Mouse (Mus musculus) adrenal gland, postnatal 14 days (tissue): Measurements from ENCODE around the gene Spaca6. TPM values are rescaled to one million over a fixed set of nuclear protein-coding genes. Genes with fewer than 3 reads are reported as not detected.
A peak's percentile ranks its signal among the peaks of the same experiment; 100 is the strongest.

Experiments
- DNase-seq: peaks from one replicate; pipeline ENCODE4 v3.0.0; 2021; ENCODE audit warnings: mixed read lengths
- long read RNA-seq, 2 experiments: library from polyadenylated mRNA; stranded (forward); transcript quantifications; one replicate each; pipeline ENCODE4 v2.0.0; 2021
- total RNA-seq: library from RNA; stranded (reverse); gene quantifications from 2 replicates; pipeline ENCODE4 v1.2.3, GENCODE M21; 2021

Gene Spaca6
- 51.1 and 70.1 TPM in 2 replicates for total RNA-seq
- long read RNA-seq, experiment 1, partial matches to known transcripts, result 0 of 5 reads
- long read RNA-seq, experiment 1, other reads (novel, unspliced or antisense), result 4 of 5 reads
- long read RNA-seq, experiment 2, partial matches to known transcripts, result 1 of 3 reads
- long read RNA-seq, experiment 2, other reads (novel, unspliced or antisense), result 2 of 3 reads

- DNase-seq, result peak; percentile 98
Observed at GRCm38 (mm10) chr17:17826751-17827657, at the start of gene Spaca6. Gene Spaca6, plus strand, starts transcription at chr17:17827158.

GRCm38 (mm10) chr17:17790866-17791630, 35.9 kb upstream of the Spaca6 start:
- DNase-seq, result no peak

DNA sequence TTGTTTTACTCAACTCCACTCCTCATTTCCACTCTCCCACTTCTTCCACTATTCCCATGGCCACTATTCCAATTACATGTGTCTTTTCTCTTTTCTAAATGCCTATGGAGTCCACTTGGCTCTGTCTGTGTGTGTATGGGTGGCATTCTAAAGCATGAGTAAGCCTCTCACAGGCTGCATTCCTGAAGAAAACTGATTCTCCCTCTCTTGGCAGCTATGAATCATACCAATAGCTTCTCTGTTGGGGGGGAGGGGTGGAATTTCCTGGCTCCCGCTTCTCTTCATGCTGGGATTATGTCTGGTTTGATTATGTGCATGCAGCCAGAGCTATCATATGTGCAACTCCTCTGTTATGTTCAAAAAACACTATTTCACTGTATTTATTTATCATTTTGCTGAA, 34.4 kb upstream of the Spaca6 start:
- DNase-seq, result peak; percentile 46

- no peak for DNase-seq
Observed at GRCm38 (mm10) chr17:17795527-17795926, 31.4 kb upstream of the Spaca6 start.

DNA sequence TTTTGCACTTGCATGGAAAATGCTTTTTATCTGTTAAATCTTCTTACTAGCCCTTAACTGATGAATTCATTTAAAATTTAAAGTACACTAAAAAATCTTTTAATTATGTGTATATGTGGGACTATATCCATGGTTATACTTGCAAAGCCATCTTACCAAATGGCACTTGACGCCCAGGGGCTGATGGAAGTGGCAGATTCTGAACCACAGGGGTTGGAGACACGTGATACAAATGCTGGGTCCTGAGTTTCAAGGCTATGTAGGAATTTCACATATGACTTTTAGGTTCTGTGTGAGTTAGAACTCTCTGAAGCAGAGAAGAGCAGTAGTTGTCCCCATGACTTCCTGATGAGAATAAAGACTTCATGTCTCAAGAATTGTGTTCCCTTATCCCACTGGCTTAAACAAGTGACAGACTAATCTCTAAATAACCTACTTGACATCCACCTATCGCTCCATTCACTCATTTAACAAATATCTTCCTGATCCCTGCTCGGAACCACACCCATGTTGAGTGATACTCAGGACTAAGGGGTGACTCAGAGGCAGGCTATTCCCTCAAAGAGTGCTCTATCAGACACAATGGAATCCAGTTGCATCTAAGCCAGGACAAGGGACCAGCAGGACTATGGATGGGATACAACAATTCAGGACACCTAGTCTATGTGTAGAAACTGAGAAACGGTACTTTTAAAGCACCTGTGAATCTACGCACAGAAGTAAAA, 3.2 kb upstream of the Spaca6 start:
- DNase-seq, result no peak

DNA sequence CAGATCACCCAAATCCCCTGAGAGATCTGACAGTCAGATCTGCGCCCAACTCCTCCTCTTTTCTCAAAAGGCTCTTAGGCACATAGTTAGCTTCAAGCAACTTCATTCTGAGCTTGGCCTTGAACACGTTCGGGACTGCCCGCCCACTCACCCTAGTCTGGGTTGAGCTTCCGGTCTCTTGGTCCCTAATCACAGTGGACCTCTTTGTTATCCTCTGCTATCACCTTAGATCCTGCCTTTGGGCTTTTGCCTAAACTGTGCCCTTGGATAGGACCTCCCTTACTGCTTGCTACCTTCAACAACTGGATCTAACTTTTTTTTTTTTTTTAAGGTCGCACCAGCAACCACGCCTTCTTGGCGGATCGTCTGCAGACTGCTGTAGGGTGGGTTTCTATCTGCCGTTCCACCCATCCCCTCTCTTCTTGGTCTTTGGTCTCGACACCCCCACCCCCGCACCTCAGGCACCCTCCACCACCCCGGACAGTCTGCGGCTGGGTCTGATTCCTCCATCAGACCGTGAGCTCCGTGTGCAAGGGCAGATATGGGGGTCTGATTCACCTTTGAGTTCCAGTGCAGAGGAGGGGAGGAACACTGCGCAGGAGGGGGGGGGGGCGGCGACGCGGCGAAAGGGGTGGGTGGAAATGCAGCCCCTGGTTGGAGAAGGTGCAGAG, 902 bp upstream of the Spaca6 start:
- DNase-seq, result peak; percentile 67

- peak; percentile 81 for DNase-seq
Observed at GRCm38 (mm10) chr17:17827658-17828190, 766 bp downstream of the Spaca6 start.

- DNase-seq, result peak; percentile 72
Observed at GRCm38 (mm10) chr17:17828191-17828981, 1.4 kb downstream of the Spaca6 start.

DNA sequence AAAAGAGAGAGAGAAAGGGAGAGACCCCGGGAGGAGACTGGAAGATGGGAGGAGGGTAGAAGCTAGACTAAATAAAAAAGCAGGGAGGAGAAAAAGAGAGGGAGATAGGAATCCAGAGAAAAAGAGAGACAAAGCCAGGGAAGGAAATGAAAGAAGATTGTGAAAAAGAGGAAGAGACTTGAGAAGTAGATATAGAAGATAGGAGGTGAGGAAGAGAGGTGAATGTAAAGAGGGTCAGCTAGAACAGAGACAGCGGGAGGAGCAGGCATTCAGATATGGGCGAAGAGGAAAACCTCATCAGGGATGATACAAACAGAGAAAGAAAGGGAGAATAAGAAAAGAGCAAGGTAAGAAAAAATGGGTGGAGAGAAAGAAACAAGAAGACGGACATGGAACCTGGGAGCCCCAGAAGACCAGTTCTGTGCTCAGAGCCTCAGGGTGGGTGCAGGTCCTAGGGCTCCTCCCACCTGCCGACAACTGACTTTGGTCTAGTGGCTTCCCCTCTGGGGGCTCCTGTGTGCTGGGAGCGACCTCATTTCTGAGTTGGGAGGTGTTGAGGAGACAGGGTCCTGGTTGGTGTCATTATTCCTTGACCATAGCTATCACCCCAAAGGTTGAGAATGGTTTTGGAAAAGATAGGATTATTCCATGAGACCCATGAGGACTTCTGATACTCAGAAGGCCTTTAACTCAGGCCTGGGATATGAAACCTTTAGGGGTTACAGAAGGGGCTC, 2.3 kb downstream of the Spaca6 start:
- peak; percentile 16 for DNase-seq

GRCm38 (mm10) chr17:17829816-17830535, 3.0 kb downstream of the Spaca6 start:
- no peak for DNase-seq

DNA sequence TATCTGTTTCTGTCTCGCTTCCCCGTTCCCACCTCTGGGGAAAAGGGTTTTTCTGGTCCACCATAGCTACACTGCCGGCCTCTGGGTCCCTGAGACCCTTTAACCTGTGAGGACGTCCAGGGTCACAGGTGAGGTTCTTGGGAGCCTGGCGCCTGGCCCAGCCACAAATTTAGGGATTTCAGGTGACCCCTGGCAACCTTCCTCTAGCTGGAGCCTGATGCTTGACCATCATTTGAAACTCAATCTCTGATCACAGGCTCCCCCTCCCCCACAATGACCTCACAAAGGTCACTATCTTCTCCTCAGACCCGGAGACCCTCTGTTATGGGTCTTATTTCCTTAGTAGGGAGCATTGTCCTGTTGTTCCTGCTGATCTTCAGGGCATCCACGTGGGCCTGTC, 3.8 kb downstream of the Spaca6 start:
- no peak for DNase-seq

DNA sequence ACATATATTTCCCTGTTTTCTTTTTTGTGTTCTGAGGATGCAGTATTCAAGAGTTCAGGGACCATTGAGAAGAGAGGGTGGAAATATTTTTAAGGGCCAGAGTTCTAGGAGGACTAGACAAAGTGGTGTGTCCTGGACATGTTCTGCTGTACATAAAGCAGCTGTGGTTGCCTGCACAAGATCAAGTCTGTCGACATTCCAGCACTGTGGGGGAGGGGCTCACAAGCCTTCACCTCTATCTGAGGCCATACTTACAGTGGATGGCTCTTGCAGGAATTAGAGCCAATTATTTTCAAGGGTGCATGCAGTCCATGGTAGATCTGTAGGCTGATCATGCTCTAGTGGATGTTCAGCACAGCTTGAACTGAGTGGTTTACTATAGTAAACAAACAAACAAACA, 7.9 kb downstream of the Spaca6 start:
- DNase-seq, result peak; percentile 37

GRCm38 (mm10) chr17:17836101-17836500, 9.1 kb downstream of the Spaca6 start:
- no peak for DNase-seq

GRCm38 (mm10) chr17:17837426-17837825, 10.5 kb downstream of the Spaca6 start:
- DNase-seq, result peak; percentile 45

GRCm38 (mm10) chr17:17837919-17838701, 11.2 kb downstream of the Spaca6 start:
- DNase-seq, result peak; percentile 97

DNA sequence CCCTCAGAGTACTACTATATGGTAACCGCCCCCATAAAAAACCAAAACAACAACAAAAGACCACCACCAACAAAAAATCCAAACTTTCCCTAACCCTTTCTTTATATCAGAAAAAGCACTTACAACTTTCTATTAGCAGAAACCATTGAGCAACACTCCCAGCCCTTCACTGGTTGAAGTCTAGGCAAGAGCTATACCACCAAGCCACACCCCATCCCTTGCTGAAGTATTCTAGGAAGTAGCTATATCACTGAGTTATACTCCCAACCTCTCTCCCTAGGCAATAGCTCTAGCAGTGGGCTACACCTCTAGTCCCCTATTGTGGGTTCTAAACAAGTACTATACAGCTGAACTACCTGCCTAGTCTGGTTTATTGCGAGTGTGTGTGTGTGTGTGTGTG, 12.3 kb downstream of the Spaca6 start:
- DNase-seq, result no peak

- no peak for DNase-seq
Observed at GRCm38 (mm10) chr17:17840796-17841195, 13.8 kb downstream of the Spaca6 start.
